ENCODE assay signal across 9 mouse cellular contexts in the genomic region with DNA sequence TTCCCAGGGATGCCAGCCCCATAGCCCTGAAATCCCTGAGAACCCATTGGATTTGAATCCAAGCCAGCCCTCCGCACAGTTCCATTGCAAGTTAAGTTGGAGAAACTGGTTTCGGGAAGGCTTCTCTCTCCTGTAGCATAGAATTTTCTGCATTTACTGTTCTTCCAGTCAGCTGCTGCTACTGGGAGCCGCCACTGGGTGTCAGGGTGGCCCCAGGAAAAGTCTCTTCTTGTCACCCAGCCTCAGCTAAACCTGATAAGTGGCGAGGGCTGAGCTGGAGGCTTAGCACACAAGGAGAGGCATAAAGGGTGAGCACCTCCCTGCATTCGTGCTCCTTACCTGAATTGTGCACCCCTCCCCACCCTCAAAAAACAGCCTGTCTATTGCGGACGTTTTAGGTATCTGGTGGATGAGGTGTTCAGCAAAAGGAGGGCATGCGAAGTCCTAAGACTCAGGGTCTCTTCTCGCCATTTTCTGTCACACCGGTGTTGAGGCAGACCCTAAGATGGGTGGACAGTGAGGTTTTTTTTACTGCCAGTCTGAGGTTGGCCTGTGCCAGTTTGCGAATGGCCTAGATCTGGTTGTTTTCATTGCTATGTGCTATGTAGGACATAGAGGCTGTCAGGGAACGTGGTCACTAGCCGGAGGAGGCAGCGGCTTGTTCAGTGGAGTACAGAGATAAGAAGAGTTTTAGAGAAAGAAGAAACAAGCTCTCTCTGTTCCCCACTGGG. TPM values are rescaled to one million over a fixed set of nuclear protein-coding genes. Genes with fewer than 3 reads are reported as not detected.
DNase-seq lines count a peak whose midpoint lies in the region; ATAC-seq and TF ChIP-seq lines count a peak whose summit lies in the region.
"Had no signal": no experiment of that assay in that cellular context is flagged by ENCODE, and none has a peak within 500 bp of the region (broad histone marks: within the 10 kb centered on the region; RNA-seq: fewer than 3 reads in every experiment).

No protein-coding gene starts in this region.

- no peaks in the 10 kb centered on the region for H3K36me3 ChIP-seq in liver, embryonic 12.5 days
- no peaks in the 10 kb centered on the region for H3K36me3 ChIP-seq in kidney, postnatal 0 days (ENCODE audit: insufficient read depth, low read length)
- H3K36me3 ChIP-seq in liver, postnatal 0 days (replicated peaks; ENCODE audit: insufficient read depth, low read length), result no peaks in the 10 kb centered on the region

- no peaks in the 10 kb centered on the region for H3K4me1 ChIP-seq in liver, embryonic 12.5 days
- H3K4me1 ChIP-seq in kidney, postnatal 0 days (replicated peaks; ENCODE audit: insufficient read depth, low read length), result no peaks in the 10 kb centered on the region
- no peaks in the 10 kb centered on the region for H3K4me1 ChIP-seq in liver, postnatal 0 days (ENCODE audit: insufficient read depth)

- no peak overlapping the region for H3K9ac ChIP-seq in liver, embryonic 12.5 days
- no peak overlapping the region for H3K9ac ChIP-seq in kidney, postnatal 0 days (ENCODE audit: low read depth, low read length)
- H3K9ac ChIP-seq in liver, postnatal 0 days (replicated peaks), result no peak overlapping the region

- no peak for TF ChIP-seq EP300 in liver, postnatal 0 days (IDR thresholded peaks at IDR 0.05; ENCODE audit: low read depth)

- peak; percentile 15 for DNase-seq in liver
- peak; percentile 46 to 52 for DNase-seq in cerebellum, adult 18-20 months
- peak; percentile 16 for DNase-seq in forelimb bud, embryonic 11.5 days (ENCODE audit: low read depth, low spot score)
- DNase-seq in kidney, postnatal 0 days (ENCODE audit: low spot score), result peak; percentile 68
- no peak for DNase-seq in liver, postnatal 0 days
- peak; percentile 74 for DNase-seq in right cerebral cortex, adult 18-20 months
- DNase-seq in spleen, postnatal 10 days (ENCODE audit: low spot score in 2 of 2), result no peak

- WGBS in liver, embryonic 12.5 days (ENCODE audit: insufficient replicate concordance), result 45% methylated on average over 14 of the region's 14 CpGs
- WGBS in kidney, postnatal 0 days, result 53% methylated on average over 14 of the region's 14 CpGs
- WGBS in liver, postnatal 0 days (ENCODE audit: insufficient replicate concordance), result 52% methylated on average over 14 of the region's 14 CpGs

- H3K27ac ChIP-seq in liver, embryonic 12.5 days, result no peak overlapping the region
- H3K27ac ChIP-seq in kidney, postnatal 0 days, result no peak overlapping the region
- H3K27ac ChIP-seq in liver, postnatal 0 days (ENCODE audit: low read depth), result no peak overlapping the region

- TF ChIP-seq CTCF in kidney, postnatal 0 days (IDR thresholded peaks at IDR 0.05; ENCODE audit: low read depth), result peak; percentile 78
- TF ChIP-seq CTCF in liver, postnatal 0 days (IDR thresholded peaks at IDR 0.05; ENCODE audit: low read depth), result peak; percentile 60

- H3K4me3 ChIP-seq in liver, embryonic 12.5 days, result no peak overlapping the region
- no peak overlapping the region for H3K4me3 ChIP-seq in kidney, postnatal 0 days (replicated peaks; ENCODE audit: low read depth, low read length)
- no peak overlapping the region for H3K4me3 ChIP-seq in liver, postnatal 0 days (ENCODE audit: low read depth, low read length)
- H3K4me3 ChIP-seq: megakaryocyte, embryonic 14.5 days had no signal

- 0 out of 2 replicates have a peak, but pooled peaks cover 9% of the 10 kb centered on the region for H3K27me3 ChIP-seq in liver, embryonic 12.5 days (replicated peaks)
- no peaks in the 10 kb centered on the region for H3K27me3 ChIP-seq in kidney, postnatal 0 days (ENCODE audit: insufficient read depth, low read length)
- no peaks in the 10 kb centered on the region for H3K27me3 ChIP-seq in liver, postnatal 0 days (ENCODE audit: insufficient read depth, low read length)

- no peak overlapping the region for H3K4me2 ChIP-seq in liver, embryonic 12.5 days
- H3K4me2 ChIP-seq in kidney, postnatal 0 days (ENCODE audit: low read length), result no peak overlapping the region
- no peak overlapping the region for H3K4me2 ChIP-seq in liver, postnatal 0 days (ENCODE audit: low read depth, low read length)

- H3K9me3 ChIP-seq in liver, embryonic 12.5 days (replicated peaks), result no peaks in the 10 kb centered on the region
- H3K9me3 ChIP-seq in kidney, postnatal 0 days (replicated peaks; ENCODE audit: low read length), result no peaks in the 10 kb centered on the region
- H3K9me3 ChIP-seq in liver, postnatal 0 days (ENCODE audit: low read length), result no peaks in the 10 kb centered on the region
- H3K9me3 ChIP-seq: megakaryocyte, embryonic 14.5 days had no signal

- no peak for ATAC-seq in liver, embryonic 12.5 days
- ATAC-seq in kidney, postnatal 0 days (replicated peaks; ENCODE audit: low FRiP score, low read depth), result no peak
- no peak for ATAC-seq in liver, postnatal 0 days

RNA-seq across cellular contexts. Expression of gene Plekhb2, which starts 41.9 kb away (rescaled TPM):
- polyA plus RNA-seq in liver, embryonic 12.5 days (2016; fragmentation: Nextera tagmentation; extraction: Ambion mirVana), result 12.5 and 13.3 TPM in 2 replicates
- 61.2 and 74.8 TPM in 2 replicates for polyA plus RNA-seq in kidney, postnatal 0 days (2015; fragmentation: Nextera tagmentation; extraction: Ambion mirVana)
- polyA plus RNA-seq in liver, postnatal 0 days (2015; fragmentation: Nextera tagmentation; extraction: Ambion mirVana), result 9.2 and 10.1 TPM in 2 replicates

RNA-seq across cellular contexts. Expression of gene Fam168b, which starts 48.9 kb away (rescaled TPM):
- polyA plus RNA-seq in liver, embryonic 12.5 days (2016; fragmentation: Nextera tagmentation; extraction: Ambion mirVana), result 32.6 and 35.1 TPM in 2 replicates
- 47.2 and 49.1 TPM in 2 replicates for polyA plus RNA-seq in kidney, postnatal 0 days (2015; fragmentation: Nextera tagmentation; extraction: Ambion mirVana)
- polyA plus RNA-seq in liver, postnatal 0 days (2015; fragmentation: Nextera tagmentation; extraction: Ambion mirVana), result 9.6 and 11.3 TPM in 2 replicates

Comparison
In these comparisons a context has a peak if more than half of its experiments do, and no peak if none do; other contexts are left out.
1. DNase-seq: peak in liver (single experiment), cerebellum, adult 18-20 months (2 of 2), forelimb bud, embryonic 11.5 days (single experiment), kidney, postnatal 0 days (single experiment) and right cerebral cortex, adult 18-20 months (single experiment); none in liver, postnatal 0 days (single experiment) and spleen, postnatal 10 days (0 of 2).